Mouse (Mus musculus) midbrain, embryonic 13.5 days (tissue): Measurements from ENCODE around the gene Usp51. TPM values are rescaled to one million over a fixed set of nuclear protein-coding genes. Genes with fewer than 3 reads are reported as not detected.
A peak's percentile ranks its signal among the peaks of the same experiment; 100 is the strongest.
"Not testable (repeated sequence)": the region's sequence is repeated elsewhere in the genome, so short reads cannot be mapped to it uniquely, and the experiment has no call there.

ENCODE experiments used
- ATAC-seq: fragments of 200-750 bp; cut with Nextera tagmentation; 2 replicates; pipeline ENCODE4 v1.8.0; 2017; ENCODE audit warnings: mild to moderate bottlenecking, moderate TSS enrichment, moderate library complexity
- H3K27ac ChIP-seq: fragments of 300-500 bp; sonication (generic); 2 replicates; pipeline ENCODE4 v1.5.1; 2015; ENCODE audit warnings: inconsistent platforms, mild to moderate bottlenecking, moderate library complexity
- H3K27me3 ChIP-seq: fragments of 300-500 bp; sonication (generic); 2 replicates; pipeline ENCODE4 v1.6.1; 2015; ENCODE audit warnings: mild to moderate bottlenecking, inconsistent platforms
- H3K36me3 ChIP-seq: fragments of 300-500 bp; sonication (generic); 2 replicates; pipeline ENCODE4 v1.6.1; 2015; ENCODE audit warnings: mild to moderate bottlenecking, inconsistent platforms
- H3K4me1 ChIP-seq: fragments of 300-500 bp; sonication (generic); replicated peaks from 2 replicates; pipeline ENCODE4 v1.6.1; 2015; ENCODE audit warnings: inconsistent platforms
- H3K4me2 ChIP-seq: fragments of 300-500 bp; sonication (generic); replicated peaks from 2 replicates; pipeline ENCODE4 v1.6.1; 2015; ENCODE audit warnings: moderate library complexity, mild to moderate bottlenecking, inconsistent platforms
- H3K4me3 ChIP-seq: fragments of 300-500 bp; sonication (generic); replicated peaks from 2 replicates; pipeline ENCODE4 v1.5.1; 2015; ENCODE audit warnings: mild to moderate bottlenecking, inconsistent platforms
- H3K9ac ChIP-seq: fragments of 300-500 bp; sonication (generic); replicated peaks from 2 replicates; pipeline ENCODE4 v1.6.1; 2015; ENCODE audit warnings: mild to moderate bottlenecking, inconsistent platforms
- H3K9me3 ChIP-seq: fragments of 300-500 bp; sonication (generic); 2 replicates; pipeline ENCODE4 v1.6.1; 2016; ENCODE audit warnings: mild to moderate bottlenecking, inconsistent platforms
- WGBS: fragments of 180-500 bp; shearing (Covaris S2); methylation state at CpG from one replicate; pipeline ENCODE4 v1.1.7; 2015; 5-methylcytosine and 5-hydroxymethylcytosine counted together
- polyA plus RNA-seq: library from polyadenylated mRNA; unstranded; fragments of >200 nt; fragmentation: Nextera tagmentation; extraction: Ambion mirVana; gene quantifications from 2 replicates; pipeline ENCODE4 v1.2.1, GENCODE M21; 2015

The Usp51 gene
- polyA plus RNA-seq, 1 experiment from 2014 or later: 3.0 TPM

DNA sequence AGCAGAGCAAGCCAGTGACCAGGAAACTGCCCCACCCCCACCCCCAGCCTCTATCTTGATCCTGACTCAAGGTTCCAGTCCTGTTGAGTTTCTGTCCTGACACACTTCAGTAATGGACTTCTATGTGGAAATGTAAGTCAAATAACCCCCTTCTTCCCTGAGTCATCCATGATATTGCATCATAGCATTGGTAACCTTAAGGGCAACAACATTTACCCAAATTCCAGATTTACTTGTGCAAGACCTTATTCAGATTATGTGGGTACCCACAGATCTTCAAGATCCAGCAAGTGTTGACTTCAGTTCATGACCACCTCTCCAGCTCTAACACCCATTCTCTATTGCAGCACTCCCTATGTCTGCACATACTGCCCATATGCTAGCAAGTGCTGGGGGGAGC is 25.3 kb downstream of the Usp51 start:
- H3K36me3 ChIP-seq, H3K9me3 ChIP-seq, H3K4me2 ChIP-seq, H3K27ac ChIP-seq, H3K9ac ChIP-seq, H3K27me3 ChIP-seq, H3K4me3 ChIP-seq, ATAC-seq, H3K4me1 ChIP-seq: not testable (repeated sequence)

DNA sequence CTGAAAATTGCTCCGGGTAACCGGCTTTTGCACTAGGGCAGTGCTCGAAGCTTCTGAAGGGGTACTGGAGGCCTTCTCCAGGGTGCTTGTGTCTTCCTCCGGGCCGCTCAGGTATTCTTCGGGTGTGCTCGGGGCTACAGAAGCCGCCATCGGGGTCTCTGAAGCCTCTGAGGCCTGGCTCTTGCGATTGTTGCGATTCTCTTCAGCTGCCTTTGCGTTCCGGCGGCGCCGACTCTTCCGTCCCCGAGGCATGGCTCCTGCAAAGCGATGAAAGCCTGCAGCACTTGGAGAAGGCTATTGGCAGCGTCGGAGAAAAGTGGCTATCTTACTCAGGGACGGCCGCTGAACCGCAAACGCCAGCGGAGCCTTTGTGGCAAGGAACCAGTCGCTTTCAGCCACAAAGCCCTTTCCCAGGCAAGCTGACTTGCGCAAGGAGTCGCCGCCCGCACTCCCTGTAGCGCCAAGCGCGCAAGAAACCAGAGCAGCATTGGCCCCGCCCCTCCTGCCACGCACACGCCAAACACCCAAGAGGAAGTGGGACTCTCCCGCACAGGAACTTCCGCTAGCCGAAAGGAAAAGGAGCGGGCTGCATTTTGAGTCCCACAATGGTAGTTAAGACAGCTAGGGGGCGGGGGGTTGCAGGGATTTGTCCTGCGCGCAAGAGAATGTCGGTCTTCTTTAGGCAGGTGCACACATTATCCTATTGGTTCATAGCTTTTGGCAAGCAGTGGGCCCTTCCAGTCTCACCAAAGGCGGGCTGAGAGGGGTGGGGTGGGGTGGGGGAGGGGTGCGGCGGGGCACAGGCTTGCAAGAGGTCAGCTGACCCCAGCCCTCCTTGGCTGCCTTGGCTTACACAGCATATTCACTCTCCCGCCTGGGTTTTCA is 31.1 kb downstream of the Usp51 start, which contains the start of gene Mageh1:
Mageh1 (minus strand) TSS at position 489 of the 885 bp plus-strand sequence.
- H3K4me3 ChIP-seq: peak within 1 kb of the TSS; percentile 64
- 23% methylated on average over 47 of the region's 49 CpGs for WGBS
- H3K27ac ChIP-seq: peak within 1 kb of the TSS; percentile 96
- H3K9ac ChIP-seq: peak within 1 kb of the TSS; percentile 76
- no peaks in the 10 kb centered on the region for H3K9me3 ChIP-seq
- H3K4me2 ChIP-seq: peak within 1 kb of the TSS; percentile 63
- H3K36me3 ChIP-seq: no peaks in the 10 kb centered on the region
- peaks cover 15% of the 10 kb centered on the region; the same call in 1 of the 2 replicates for H3K4me1 ChIP-seq
- peak; percentile 90 for ATAC-seq
- H3K27me3 ChIP-seq: peaks cover 7% of the 10 kb centered on the region; the same call in 1 of the 2 replicates

DNA sequence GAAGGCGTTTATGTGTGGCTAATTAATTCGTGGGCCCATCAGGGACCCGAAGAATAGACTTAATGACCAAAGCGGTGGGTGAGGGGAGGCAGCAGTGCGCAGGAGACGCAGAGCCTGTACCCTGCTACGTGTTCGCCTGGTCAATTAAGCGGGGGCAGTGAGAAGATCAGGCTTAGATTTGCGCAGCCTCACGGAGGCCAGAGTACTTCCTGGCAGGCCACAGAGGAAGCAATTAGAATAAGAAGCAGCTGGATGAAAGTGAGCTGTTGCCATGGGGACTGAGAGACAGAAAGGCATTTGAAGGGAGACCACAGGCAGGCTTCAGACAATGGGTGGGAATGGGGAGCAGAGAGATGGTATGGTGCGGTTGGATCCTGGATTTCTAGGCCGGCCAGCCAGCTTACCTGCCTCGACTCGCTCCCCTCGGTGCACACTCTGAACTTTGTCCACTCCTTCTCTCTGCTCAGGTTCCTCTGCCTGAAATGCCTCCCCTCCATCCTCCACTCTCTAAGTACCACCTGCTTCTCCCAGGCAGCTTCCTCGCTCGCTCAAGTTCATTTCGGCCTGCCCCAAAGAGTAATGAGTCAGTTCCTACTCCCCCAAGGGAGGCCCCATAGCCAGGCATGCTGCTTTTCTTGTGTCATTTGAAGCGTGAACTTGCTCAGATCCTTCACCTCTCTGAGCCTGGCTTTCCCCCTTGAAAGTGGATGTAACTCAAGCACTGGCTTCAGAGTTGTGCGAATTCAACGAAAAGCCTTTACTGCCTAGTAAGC is 31.9 kb downstream of the Usp51 start:
- WGBS: 35% methylated on average over 7 of the region's 22 CpGs
- H3K9ac ChIP-seq: not testable (repeated sequence)
- H3K4me2 ChIP-seq: peak overlapping the region; percentile 63

More for the DNA sequence above, 31.9 kb downstream of the Usp51 start:
- not testable (repeated sequence) for H3K36me3 ChIP-seq, H3K9me3 ChIP-seq, H3K27me3 ChIP-seq
- Histone ChIP-seq H3K27ac (peak overlapping the region; percentile 96), H3K4me3 (peak overlapping the region; percentile 64), H3K4me1 (peaks cover 15% of the 10 kb centered on the region; the same call in 1 of the 2 replicates)
- peak; percentile 97 for ATAC-seq

Other genes with a start within 250 kb of the Usp51 start
- 46.8 and 47.2 TPM in 2 replicates for gene Shroom2, start 237.0 kb upstream of the Usp51 start, polyA plus RNA-seq
- gene Gpr143, start 224.5 kb upstream of the Usp51 start, polyA plus RNA-seq: 0.16 and 0.17 TPM in 2 replicates
- 137 and 155 TPM in 2 replicates for gene Mageh1, start 31.1 kb downstream of the Usp51 start, polyA plus RNA-seq
- 0.72 and 0.85 TPM in 2 replicates for gene Foxr2, start 112.3 kb downstream of the Usp51 start, polyA plus RNA-seq
- 7.1 and 7.9 TPM in 2 replicates for gene Rragb, start 133.5 kb downstream of the Usp51 start, polyA plus RNA-seq
- gene Klf8, start 231.0 kb downstream of the Usp51 start, polyA plus RNA-seq: 4.6 and 6.6 TPM in 2 replicates